Mouse (Mus musculus) erythroblast, adult 5-6 weeks (primary cell): Measurements from ENCODE around the gene Rxrg. TPM values are rescaled to one million over a fixed set of nuclear protein-coding genes. Genes with fewer than 3 reads are reported as not detected.

Source experiments
- ATAC-seq: replicated peaks from 2 replicates; pipeline ENCODE4 v1.8.0; 2016; ENCODE audit warnings: moderate number of reproducible peaks, mild to moderate bottlenecking, moderate TSS enrichment, inconsistent platforms; ENCODE audit not compliant: poor library complexity, low FRiP score, severe bottlenecking
- total RNA-seq, 2 experiments: library from RNA; stranded (forward) in 1 of 2; stranded (reverse) in 1 of 2; fragments of 150-400 nt in 1 of 2; fragments of 200-764, 138-1000 nt in 1 of 2; gene quantifications; 2 replicates each; pipeline versions ENCODE4 v1.2.3 to v1.2.4; 2015 to 2017; ENCODE audit warnings: low replicate concordance in 2 of 2

Gene Rxrg
- total RNA-seq, 2 experiments from 2014 or later, result not detected

GRCm38 (mm10) chr1:167638901-167639300 lies 40.7 kb downstream of the Rxrg start:
- no peak for ATAC-seq

GRCm38 (mm10) chr1:167644866-167645537 lies 46.8 kb downstream of the Rxrg start:
- no peak; the same call in 1 of the 2 replicates for ATAC-seq

GRCm38 (mm10) chr1:167648670-167649069 lies 50.5 kb downstream of the Rxrg start:
- ATAC-seq, result no peak

- no peak for ATAC-seq
These were observed 51.0 kb downstream of the Rxrg start for GRCm38 (mm10) chr1:167649122-167649633.

GRCm38 (mm10) chr1:167652336-167652735 lies 54.2 kb downstream of the Rxrg start:
- ATAC-seq, result no peak

GRCm38 (mm10) chr1:167659065-167659464 lies 60.9 kb downstream of the Rxrg start:
- no peak for ATAC-seq

GRCm38 (mm10) chr1:167660521-167661101 lies 62.4 kb downstream of the Rxrg start:
- ATAC-seq, result no peak

GRCm38 (mm10) chr1:167661123-167661522 lies 62.9 kb downstream of the Rxrg start:
- no peak for ATAC-seq

GRCm38 (mm10) chr1:167663136-167663535 lies 65.0 kb downstream of the Rxrg start:
- no peak for ATAC-seq

GRCm38 (mm10) chr1:167669796-167670195 lies 71.6 kb downstream of the Rxrg start:
- peak; percentile 62 for ATAC-seq

- no peak for ATAC-seq
These were observed 74.3 kb downstream of the Rxrg start for GRCm38 (mm10) chr1:167672433-167672987.

GRCm38 (mm10) chr1:167679061-167679460 lies 80.9 kb downstream of the Rxrg start:
- ATAC-seq, result no peak

- ATAC-seq, result no peak
These were observed 89.8 kb downstream of the Rxrg start for GRCm38 (mm10) chr1:167688001-167688346.

- ATAC-seq, result no peak
These were observed 90.4 kb downstream of the Rxrg start for GRCm38 (mm10) chr1:167688347-167689231.

GRCm38 (mm10) chr1:167689232-167689261 lies 90.9 kb downstream of the Rxrg start, which contains the start of gene Lmx1a:
Lmx1a (plus strand) TSS chr1:167689237.
- ATAC-seq, result no peak

Other genes starting within 250 kb of the Rxrg start
- gene Aldh9a1, start 248.4 kb upstream of the Rxrg start, total RNA-seq (2015; ENCODE audit: low replicate concordance), result 4.6 and 9.2 TPM in 2 replicates
- 11.1 and 11.6 TPM in 2 replicates for gene Aldh9a1, start 248.4 kb upstream of the Rxrg start, total RNA-seq (2017; ENCODE audit: low replicate concordance)
- gene Mgst3, start 204.5 kb upstream of the Rxrg start, total RNA-seq (2015; ENCODE audit: low replicate concordance), result 84.0 and 95.1 TPM in 2 replicates
- gene Mgst3, start 204.5 kb upstream of the Rxrg start, total RNA-seq (2017; ENCODE audit: low replicate concordance), result 132 and 152 TPM in 2 replicates
- not detected in 2 replicates for gene Lrrc52, start 131.6 kb upstream of the Rxrg start, total RNA-seq (2015; ENCODE audit: low replicate concordance)
- gene Lrrc52, start 131.6 kb upstream of the Rxrg start, total RNA-seq (2017; ENCODE audit: low replicate concordance), result not detected in 2 replicates
- not detected in 2 replicates for gene Lmx1a, start 90.9 kb downstream of the Rxrg start, total RNA-seq (2015; ENCODE audit: low replicate concordance)
- gene Lmx1a, start 90.9 kb downstream of the Rxrg start, total RNA-seq (2017; ENCODE audit: low replicate concordance), result not detected in 2 replicates